Mouse (Mus musculus) embryonic facial prominence, embryonic 15.5 days (tissue): ENCODE data around the gene Vmn1r197. TPM values are rescaled to one million over a fixed set of nuclear protein-coding genes. Genes with fewer than 3 reads are reported as not detected.
"Not testable (repeated sequence)": the region's sequence is repeated elsewhere in the genome, so short reads cannot be mapped to it uniquely, and the experiment has no call there.

Experiments
- ATAC-seq: fragments of 200-750 bp; cut with Nextera tagmentation; 2 replicates; pipeline ENCODE4 v1.8.0; 2017; ENCODE audit warnings: low read depth, moderate TSS enrichment; ENCODE audit not compliant: insufficient number of reproducible peaks, low FRiP score, low TSS enrichment
- H3K27ac ChIP-seq: fragments of 300-500 bp; sonication (generic); replicated peaks from 2 replicates; pipeline ENCODE4 v1.5.1; 2015; ENCODE audit warnings: mild to moderate bottlenecking, inconsistent platforms
- H3K27me3 ChIP-seq: fragments of 300-500 bp; sonication (generic); 2 replicates; pipeline ENCODE4 v1.6.1; 2015; ENCODE audit warnings: inconsistent platforms
- H3K36me3 ChIP-seq: fragments of 300-500 bp; sonication (generic); 2 replicates; pipeline ENCODE4 v1.6.1; 2015; ENCODE audit warnings: mild to moderate bottlenecking, inconsistent platforms
- H3K4me1 ChIP-seq: fragments of 300-500 bp; sonication (generic); 2 replicates; pipeline ENCODE4 v1.6.1; 2015; ENCODE audit warnings: inconsistent platforms
- H3K4me2 ChIP-seq: fragments of 300-500 bp; sonication (generic); replicated peaks from 2 replicates; pipeline ENCODE4 v1.6.1; 2015; ENCODE audit warnings: mild to moderate bottlenecking, inconsistent platforms
- H3K4me3 ChIP-seq: fragments of 300-500 bp; sonication (generic); replicated peaks from 2 replicates; pipeline ENCODE4 v1.5.1; 2015; ENCODE audit warnings: mild to moderate bottlenecking, inconsistent platforms
- H3K9ac ChIP-seq: fragments of 300-500 bp; sonication (generic); 2 replicates; pipeline ENCODE4 v1.6.1; 2015; ENCODE audit warnings: inconsistent platforms
- H3K9me3 ChIP-seq: fragments of 300-500 bp; sonication (generic); replicated peaks from 2 replicates; pipeline ENCODE4 v1.6.1; 2016; ENCODE audit warnings: inconsistent platforms
- WGBS: fragments of 180-500 bp; shearing (Covaris S2); methylation state at CpG from one replicate; pipeline ENCODE4 v1.1.7; 2015; 5-methylcytosine and 5-hydroxymethylcytosine counted together
- polyA plus RNA-seq: library from polyadenylated mRNA; unstranded; fragments of >200 nt; fragmentation: Nextera tagmentation; extraction: Ambion mirVana; gene quantifications from 2 replicates; pipeline ENCODE4 v1.2.1, GENCODE M21; 2015

Vmn1r197 gene
- not detected in 2 replicates for polyA plus RNA-seq

- no peaks in the 10 kb centered on the region for H3K36me3 ChIP-seq
- H3K9ac ChIP-seq = no peak within 1 kb of the TSS
- no peak for ATAC-seq
- H3K27ac ChIP-seq = no peak within 1 kb of the TSS
- no peaks in the 10 kb centered on the region for H3K4me1 ChIP-seq
- H3K9me3 ChIP-seq = no peaks in the 10 kb centered on the region
- no peak within 1 kb of the TSS for H3K4me3 ChIP-seq
- H3K27me3 ChIP-seq = no peaks in the 10 kb centered on the region
- no peak within 1 kb of the TSS for H3K4me2 ChIP-seq
Measured at GRCm38 (mm10) chr13:22324289-22324688, at the start of gene Vmn1r197. Gene Vmn1r197 (plus strand): TSS chr13:22324589.

- no peaks in the 10 kb centered on the region for H3K27me3 ChIP-seq
- H3K9ac ChIP-seq = no peak overlapping the region
- no peak for ATAC-seq
- H3K4me2 ChIP-seq = no peak overlapping the region
- H3K36me3 ChIP-seq = no peaks in the 10 kb centered on the region
- WGBS = 65% methylated on average over 2 of the region's 2 CpGs
- H3K4me1 ChIP-seq = no peaks in the 10 kb centered on the region
- H3K4me3 ChIP-seq = no peak overlapping the region
- no peaks in the 10 kb centered on the region for H3K9me3 ChIP-seq
- no peak overlapping the region for H3K27ac ChIP-seq
Measured at GRCm38 (mm10) chr13:22284578-22284977, 39.8 kb upstream of the Vmn1r197 start.

GRCm38 (mm10) chr13:22289620-22290019 lies 34.8 kb upstream of the Vmn1r197 start, which contains the start of gene Vmn1r196:
Gene Vmn1r196 (plus strand): TSS chr13:22289920.
- H3K4me3 ChIP-seq = no peak within 1 kb of the TSS
- no peaks in the 10 kb centered on the region for H3K9me3 ChIP-seq
- ATAC-seq = no peak
- 63% methylated on average over 2 of the region's 2 CpGs for WGBS
- no peak within 1 kb of the TSS for H3K9ac ChIP-seq
- H3K4me1 ChIP-seq = no peaks in the 10 kb centered on the region
- no peaks in the 10 kb centered on the region for H3K27me3 ChIP-seq
- H3K27ac ChIP-seq = no peak within 1 kb of the TSS
- H3K4me2 ChIP-seq = no peak within 1 kb of the TSS
- no peaks in the 10 kb centered on the region for H3K36me3 ChIP-seq

GRCm38 (mm10) chr13:22308075-22308474 lies 16.3 kb upstream of the Vmn1r197 start:
- not testable (repeated sequence) for H3K27me3 ChIP-seq, H3K4me2 ChIP-seq, H3K27ac ChIP-seq, H3K4me3 ChIP-seq, H3K4me1 ChIP-seq, H3K9ac ChIP-seq, H3K9me3 ChIP-seq, ATAC-seq, H3K36me3 ChIP-seq
- WGBS = 84% methylated on average over 5 of the region's 5 CpGs

- Histone ChIP-seq H3K4me2 (no peak overlapping the region), H3K4me1 (no peaks in the 10 kb centered on the region), H3K27ac (no peak overlapping the region), H3K36me3 (no peaks in the 10 kb centered on the region), H3K27me3 (no peaks in the 10 kb centered on the region), H3K4me3 (no peak overlapping the region), H3K9ac (no peak overlapping the region), H3K9me3 (no peaks in the 10 kb centered on the region)
- WGBS = 83% methylated on average over 2 of the region's 2 CpGs
- no peak for ATAC-seq
Measured at GRCm38 (mm10) chr13:22315361-22315760, 9.0 kb upstream of the Vmn1r197 start.

- no peaks in the 10 kb centered on the region for H3K9me3 ChIP-seq
- H3K4me3 ChIP-seq = no peak overlapping the region
- H3K27ac ChIP-seq = no peak overlapping the region
- H3K36me3 ChIP-seq = no peaks in the 10 kb centered on the region
- no peak overlapping the region for H3K4me2 ChIP-seq
- 55% methylated on average over 2 of the region's 2 CpGs for WGBS
- no peaks in the 10 kb centered on the region for H3K27me3 ChIP-seq
- no peak overlapping the region for H3K9ac ChIP-seq
- H3K4me1 ChIP-seq = no peaks in the 10 kb centered on the region
- no peak for ATAC-seq
Measured at GRCm38 (mm10) chr13:22317366-22317765, 7.0 kb upstream of the Vmn1r197 start.

GRCm38 (mm10) chr13:22320091-22320490 lies 4.3 kb upstream of the Vmn1r197 start:
- no peak overlapping the region for H3K4me2 ChIP-seq
- no peaks in the 10 kb centered on the region for H3K36me3 ChIP-seq
- no peaks in the 10 kb centered on the region for H3K4me1 ChIP-seq
- H3K27me3 ChIP-seq = no peaks in the 10 kb centered on the region
- H3K9ac ChIP-seq = no peak overlapping the region
- H3K9me3 ChIP-seq = no peaks in the 10 kb centered on the region
- no peak overlapping the region for H3K27ac ChIP-seq
- H3K4me3 ChIP-seq = no peak overlapping the region
- no peak for ATAC-seq

GRCm38 (mm10) chr13:22333269-22333668 lies 8.9 kb downstream of the Vmn1r197 start:
- no peak overlapping the region for H3K9ac ChIP-seq
- H3K4me2 ChIP-seq = no peak overlapping the region
- H3K27me3 ChIP-seq = no peaks in the 10 kb centered on the region
- no peak overlapping the region for H3K27ac ChIP-seq
- H3K4me1 ChIP-seq = no peaks in the 10 kb centered on the region
- no peaks in the 10 kb centered on the region for H3K36me3 ChIP-seq
- no peaks in the 10 kb centered on the region for H3K9me3 ChIP-seq
- H3K4me3 ChIP-seq = no peak overlapping the region
- ATAC-seq = no peak
- 65% methylated on average over 2 of the region's 2 CpGs for WGBS

- 88% methylated on average over 1 of the region's 1 CpGs for WGBS
- no peaks in the 10 kb centered on the region for H3K9me3 ChIP-seq
Measured at GRCm38 (mm10) chr13:22335565-22335964, 11.2 kb downstream of the Vmn1r197 start.

GRCm38 (mm10) chr13:22350064-22350463 lies 25.7 kb downstream of the Vmn1r197 start, which contains the start of gene Vmn1r198:
Gene Vmn1r198 (plus strand): TSS chr13:22350364.
- H3K4me3 ChIP-seq = no peak within 1 kb of the TSS
- no peaks in the 10 kb centered on the region for H3K27me3 ChIP-seq
- no peak within 1 kb of the TSS for H3K4me2 ChIP-seq
- no peak for ATAC-seq
- H3K27ac ChIP-seq = no peak within 1 kb of the TSS
- H3K4me1 ChIP-seq = no peaks in the 10 kb centered on the region
- WGBS = 30% methylated on average over 1 of the region's 1 CpGs
- H3K9ac ChIP-seq = no peak within 1 kb of the TSS
- no peaks in the 10 kb centered on the region for H3K9me3 ChIP-seq
- no peaks in the 10 kb centered on the region for H3K36me3 ChIP-seq

More at GRCm38 (mm10) chr13:22335565-22335964, 11.2 kb downstream of the Vmn1r197 start:
- Histone ChIP-seq H3K27ac (no peak overlapping the region), H3K4me1 (no peaks in the 10 kb centered on the region), H3K4me2 (no peak overlapping the region), H3K4me3 (no peak overlapping the region), H3K27me3 (no peaks in the 10 kb centered on the region), H3K9ac (no peak overlapping the region), H3K36me3 (no peaks in the 10 kb centered on the region)
- no peak for ATAC-seq

GRCm38 (mm10) chr13:22350813-22351212 lies 26.4 kb downstream of the Vmn1r197 start:
- no peak overlapping the region for H3K27ac ChIP-seq
- H3K27me3 ChIP-seq = no peaks in the 10 kb centered on the region
- H3K36me3 ChIP-seq = no peaks in the 10 kb centered on the region
- H3K9ac ChIP-seq = no peak overlapping the region
- no peaks in the 10 kb centered on the region for H3K4me1 ChIP-seq
- H3K4me2 ChIP-seq = no peak overlapping the region
- H3K4me3 ChIP-seq = no peak overlapping the region
- no peaks in the 10 kb centered on the region for H3K9me3 ChIP-seq
- ATAC-seq = no peak
- 72% methylated on average over 1 of the region's 1 CpGs for WGBS

- no peak within 1 kb of the TSS for H3K27ac ChIP-seq
- no peaks in the 10 kb centered on the region for H3K4me1 ChIP-seq
- no peaks in the 10 kb centered on the region for H3K36me3 ChIP-seq
- 69% methylated on average over 2 of the region's 2 CpGs for WGBS
- no peaks in the 10 kb centered on the region for H3K9me3 ChIP-seq
- no peak within 1 kb of the TSS for H3K4me2 ChIP-seq
- no peak for ATAC-seq
- no peaks in the 10 kb centered on the region for H3K27me3 ChIP-seq
- H3K9ac ChIP-seq = no peak within 1 kb of the TSS
- H3K4me3 ChIP-seq = no peak within 1 kb of the TSS
Measured at GRCm38 (mm10) chr13:22379518-22379917, 55.1 kb downstream of the Vmn1r197 start, which contains the start of gene Vmn1r199. Gene Vmn1r199 (plus strand): TSS chr13:22379818.
